Mouse (Mus musculus) heart, embryonic 11.5 days (tissue): ENCODE measurements at regions not wholly inside any gene's neighbourhood (a gene's known extent, or its start where the extent isn't known, plus 50 kb on each side); places are given as distances from the start of the nearest gene placed in this dataset.

Experiments used
- ATAC-seq: fragments of 200-750 bp; cut with Nextera tagmentation; replicated peaks from 2 replicates; pipeline ENCODE4 v1.8.0; 2017; ENCODE audit warnings: moderate library complexity; ENCODE audit not compliant: insufficient number of reproducible peaks, low FRiP score, low TSS enrichment
- H3K27ac ChIP-seq: fragments of 300-500 bp; sonication (generic); 2 replicates; pipeline ENCODE4 v1.5.1; 2014; ENCODE audit warnings: mild to moderate bottlenecking, low read depth, low read length
- H3K27me3 ChIP-seq: fragments of 300-500 bp; sonication (generic); 2 replicates; pipeline ENCODE4 v1.6.1; 2014; ENCODE audit warnings: mild to moderate bottlenecking, low read length, mixed read lengths; ENCODE audit not compliant: control insufficient read depth, insufficient read depth
- H3K36me3 ChIP-seq: fragments of 300-500 bp; sonication (generic); 2 replicates; pipeline ENCODE4 v1.6.1; 2014; ENCODE audit warnings: mild to moderate bottlenecking, low read length, moderate library complexity, mixed read lengths; ENCODE audit not compliant: control insufficient read depth, insufficient read depth
- H3K4me1 ChIP-seq: fragments of 300-500 bp; sonication (generic); 2 replicates; pipeline ENCODE4 v1.6.1; 2014; ENCODE audit warnings: low read length; ENCODE audit not compliant: control insufficient read depth, insufficient read depth
- H3K4me2 ChIP-seq: fragments of 300-500 bp; sonication (generic); 2 replicates; pipeline ENCODE4 v1.6.1; 2014; ENCODE audit warnings: mild to moderate bottlenecking, moderate library complexity
- H3K4me3 ChIP-seq: fragments of 300-500 bp; sonication (generic); 2 replicates; pipeline ENCODE4 v1.5.1; 2014; ENCODE audit warnings: low read depth, low read length
- H3K9ac ChIP-seq: fragments of 300-500 bp; sonication (generic); 2 replicates; pipeline ENCODE4 v1.6.1; 2014; ENCODE audit warnings: mild to moderate bottlenecking, low read depth, low read length, moderate library complexity
- H3K9me3 ChIP-seq: fragments of 300-500 bp; sonication (generic); replicated peaks from 2 replicates; pipeline ENCODE4 v1.6.1; 2016; ENCODE audit warnings: low read length; ENCODE audit not compliant: control insufficient read depth
- WGBS: fragments of 180-500 bp; shearing (Covaris S2); extraction: QIAGEN DNeasy Blood & Tissue Kit; methylation state at CpG from one replicate; pipeline ENCODE4 v1.1.7; 2014; ENCODE audit not compliant: insufficient replicate concordance; 5-methylcytosine and 5-hydroxymethylcytosine counted together

GRCm38 (mm10) chr13:52017598-52018190, 171.2 kb downstream of the Gadd45g start:
- Histone ChIP-seq H3K36me3 (no peaks in the 10 kb centered on the region), H3K4me1 (peaks cover 19% of the 10 kb centered on the region), H3K4me3 (no peak overlapping the region), H3K9me3 (no peaks in the 10 kb centered on the region), H3K27ac (no peak overlapping the region), H3K9ac (no peak overlapping the region), H3K4me2 (no peak overlapping the region), H3K27me3 (no peaks in the 10 kb centered on the region)
- WGBS: 53% methylated on average over 11 of the region's 11 CpGs
- no peak for ATAC-seq

DNA sequence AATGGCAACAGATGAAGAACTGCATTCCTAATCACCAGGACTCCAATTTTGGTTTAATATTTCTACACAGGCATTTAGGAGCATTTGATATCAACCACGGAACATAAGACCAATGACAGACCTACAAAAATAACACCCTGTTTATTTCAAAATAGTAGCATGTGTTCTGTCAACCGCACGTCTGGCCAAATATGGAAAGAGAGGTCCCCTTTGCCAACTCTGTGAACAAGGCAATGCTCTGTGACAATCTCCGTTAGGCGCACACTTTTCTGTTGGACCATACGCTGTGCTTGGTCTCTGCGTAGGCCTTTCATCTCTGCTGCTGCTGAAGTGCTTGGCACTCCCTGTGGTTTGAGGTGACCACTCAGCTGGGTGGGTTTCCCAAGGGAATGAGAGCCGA, 173.2 kb downstream of the Gadd45g start:
- Histone ChIP-seq H3K4me2 (no peak overlapping the region), H3K4me3 (no peak overlapping the region)
- WGBS: 84% methylated on average over 8 of the region's 8 CpGs

DNA sequence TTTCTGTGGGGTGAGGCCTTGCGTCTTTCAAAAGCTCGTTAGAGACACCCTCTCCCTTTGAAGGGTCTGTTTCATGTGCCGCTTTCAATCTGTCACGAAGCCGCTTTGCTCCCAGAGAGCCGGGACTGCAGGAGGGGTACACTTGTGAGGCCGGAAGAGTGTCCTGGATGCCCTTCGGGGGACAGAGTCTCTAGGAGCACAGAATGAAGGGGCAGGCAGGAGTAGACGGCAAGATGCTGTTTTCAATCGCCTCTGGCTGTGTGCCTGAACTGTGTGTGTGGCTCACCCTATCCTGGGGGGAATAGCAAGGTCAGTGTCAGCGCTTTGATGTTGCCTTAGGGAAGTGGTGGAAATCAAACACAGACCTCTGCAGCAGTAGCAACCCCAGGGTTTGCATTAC, 174.7 kb downstream of the Gadd45g start:
- H3K9ac ChIP-seq: no peak overlapping the region
- H3K9me3 ChIP-seq: no peaks in the 10 kb centered on the region
- 26% methylated on average over 11 of the region's 11 CpGs for WGBS
- no peaks in the 10 kb centered on the region for H3K36me3 ChIP-seq
- H3K4me1 ChIP-seq: peaks cover 34% of the 10 kb centered on the region
- peak overlapping the region; percentile 16; the same call in 1 of the 2 replicates for H3K4me2 ChIP-seq
- H3K27me3 ChIP-seq: no peaks in the 10 kb centered on the region
- H3K27ac ChIP-seq: no peak overlapping the region
- H3K4me3 ChIP-seq: no peak overlapping the region
- ATAC-seq: no peak

More for the DNA sequence above, 173.2 kb downstream of the Gadd45g start:
- H3K27me3 ChIP-seq: no peaks in the 10 kb centered on the region
- no peaks in the 10 kb centered on the region for H3K9me3 ChIP-seq
- no peak for ATAC-seq
- no peak overlapping the region for H3K9ac ChIP-seq
- no peak overlapping the region for H3K27ac ChIP-seq
- H3K36me3 ChIP-seq: no peaks in the 10 kb centered on the region
- peaks cover 23% of the 10 kb centered on the region for H3K4me1 ChIP-seq

DNA sequence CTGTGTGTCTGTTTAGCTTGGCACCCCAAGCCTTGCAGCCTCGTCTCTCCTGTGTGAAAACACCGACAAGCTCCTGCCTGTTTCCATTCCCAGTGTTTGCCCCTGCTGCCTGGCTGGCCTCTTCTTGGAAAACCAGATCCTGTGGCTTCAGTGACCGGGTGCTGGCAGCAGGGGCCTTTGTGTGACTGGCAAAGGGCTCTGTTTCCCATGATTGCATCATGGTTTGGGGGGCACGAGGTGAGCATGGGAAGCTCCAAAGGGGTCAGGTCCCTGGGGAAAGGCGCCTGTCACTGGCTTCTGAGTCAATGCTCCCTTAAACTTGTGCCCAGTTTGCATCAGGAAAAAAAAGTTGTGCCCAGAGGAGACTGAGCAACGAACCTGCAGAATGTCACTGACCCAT, 175.3 kb downstream of the Gadd45g start:
- no peak overlapping the region for H3K4me3 ChIP-seq
- H3K9me3 ChIP-seq: no peaks in the 10 kb centered on the region
- H3K4me1 ChIP-seq: peaks cover 34% of the 10 kb centered on the region
- no peak overlapping the region for H3K4me2 ChIP-seq
- no peak for ATAC-seq
- H3K27ac ChIP-seq: no peak overlapping the region
- H3K36me3 ChIP-seq: no peaks in the 10 kb centered on the region
- 52% methylated on average over 6 of the region's 6 CpGs for WGBS
- no peak overlapping the region for H3K9ac ChIP-seq
- H3K27me3 ChIP-seq: no peaks in the 10 kb centered on the region

GRCm38 (mm10) chr13:52022529-52022928, 176.1 kb downstream of the Gadd45g start:
- H3K9me3 ChIP-seq: no peaks in the 10 kb centered on the region
- no peak overlapping the region for H3K9ac ChIP-seq
- H3K4me3 ChIP-seq: no peak overlapping the region
- 88% methylated on average over 4 of the region's 4 CpGs for WGBS
- no peak overlapping the region for H3K27ac ChIP-seq
- no peak overlapping the region for H3K4me2 ChIP-seq
- peaks cover 32% of the 10 kb centered on the region for H3K4me1 ChIP-seq
- ATAC-seq: no peak
- H3K36me3 ChIP-seq: no peaks in the 10 kb centered on the region
- no peaks in the 10 kb centered on the region for H3K27me3 ChIP-seq

DNA sequence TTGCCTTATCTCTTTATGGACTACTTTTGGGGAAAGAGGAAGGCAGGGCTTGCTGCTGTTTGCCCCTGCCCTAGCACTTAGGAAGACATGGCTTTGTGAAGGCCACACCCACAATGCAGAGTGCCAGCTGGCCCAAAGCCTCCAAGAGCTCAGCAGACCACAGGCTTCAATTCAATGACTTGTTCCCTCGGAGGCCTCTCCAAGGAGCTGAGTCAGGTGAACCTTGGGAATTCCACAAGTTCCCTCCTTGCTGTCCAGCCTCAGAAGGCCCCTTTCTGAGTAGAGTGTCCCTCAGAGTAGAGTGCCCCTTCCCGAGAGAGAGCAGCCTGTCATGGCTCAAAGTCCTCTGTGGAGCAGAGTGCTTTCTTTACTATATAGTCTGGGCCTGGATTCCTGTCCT, 177.9 kb downstream of the Gadd45g start:
- H3K9me3 ChIP-seq: no peaks in the 10 kb centered on the region
- no peak overlapping the region for H3K4me2 ChIP-seq
- 30% methylated on average over 2 of the region's 2 CpGs for WGBS
- H3K36me3 ChIP-seq: no peaks in the 10 kb centered on the region
- H3K27me3 ChIP-seq: no peaks in the 10 kb centered on the region
- H3K27ac ChIP-seq: no peak overlapping the region
- no peak for ATAC-seq
- H3K4me3 ChIP-seq: no peak overlapping the region
- no peak overlapping the region for H3K9ac ChIP-seq
- H3K4me1 ChIP-seq: peaks cover 27% of the 10 kb centered on the region

GRCm38 (mm10) chr13:52024832-52025481, 178.5 kb downstream of the Gadd45g start:
- H3K4me2 ChIP-seq: peak overlapping the region; percentile 34
- no peak; the same call in 1 of the 2 replicates for ATAC-seq
- no peak overlapping the region for H3K27ac ChIP-seq
- H3K27me3 ChIP-seq: no peaks in the 10 kb centered on the region
- 20% methylated on average over 18 of the region's 18 CpGs for WGBS
- H3K36me3 ChIP-seq: no peaks in the 10 kb centered on the region
- H3K4me1 ChIP-seq: peaks cover 27% of the 10 kb centered on the region
- H3K9me3 ChIP-seq: no peaks in the 10 kb centered on the region
- H3K9ac ChIP-seq: no peak overlapping the region
- no peak overlapping the region for H3K4me3 ChIP-seq

- Histone ChIP-seq H3K4me1 (peaks cover 27% of the 10 kb centered on the region), H3K36me3 (no peaks in the 10 kb centered on the region), H3K9ac (no peak overlapping the region), H3K4me3 (no peak overlapping the region), H3K4me2 (no peak overlapping the region), H3K27me3 (no peaks in the 10 kb centered on the region), H3K27ac (no peak overlapping the region), H3K9me3 (no peaks in the 10 kb centered on the region)
- WGBS: 77% methylated on average over 5 of the region's 5 CpGs
- ATAC-seq: no peak
Measured at GRCm38 (mm10) chr13:52025482-52025848, 179.0 kb downstream of the Gadd45g start.

GRCm38 (mm10) chr13:52026291-52026690, 179.8 kb downstream of the Gadd45g start:
- Histone ChIP-seq H3K4me1 (peaks cover 21% of the 10 kb centered on the region), H3K9ac (no peak overlapping the region), H3K27me3 (no peaks in the 10 kb centered on the region), H3K4me2 (no peak overlapping the region), H3K9me3 (no peaks in the 10 kb centered on the region), H3K4me3 (no peak overlapping the region), H3K36me3 (no peaks in the 10 kb centered on the region), H3K27ac (no peak overlapping the region)
- WGBS: 87% methylated on average over 7 of the region's 7 CpGs
- no peak for ATAC-seq
